Mouse (Mus musculus) heart, embryonic 16.5 days (tissue): ENCODE measurements around the gene Cnn3. TPM values are rescaled to one million over a fixed set of nuclear protein-coding genes. Genes with fewer than 3 reads are reported as not detected.

Experiments used
- ATAC-seq: fragments of 200-750 bp; cut with Nextera tagmentation; replicated peaks from 2 replicates; pipeline ENCODE4 v1.8.0; 2017; ENCODE audit warnings: moderate number of reproducible peaks; ENCODE audit not compliant: insufficient read depth, low FRiP score; ENCODE audit errors: extremely low read depth
- H3K27ac ChIP-seq: fragments of 300-500 bp; sonication (generic); 2 replicates; pipeline ENCODE4 v1.5.1; 2014; ENCODE audit warnings: mild to moderate bottlenecking, low read length, control low read depth, moderate library complexity
- H3K27me3 ChIP-seq: fragments of 300-500 bp; sonication (generic); 2 replicates; pipeline ENCODE4 v1.6.1; 2014; ENCODE audit warnings: low read length, mixed read lengths; ENCODE audit not compliant: control insufficient read depth, insufficient read depth
- H3K36me3 ChIP-seq: fragments of 300-500 bp; sonication (generic); 2 replicates; pipeline ENCODE4 v1.6.1; 2014; ENCODE audit not compliant: control insufficient read depth, insufficient read depth
- H3K4me1 ChIP-seq: fragments of 300-500 bp; sonication (generic); 2 replicates; pipeline ENCODE4 v1.6.1; 2014; ENCODE audit warnings: low read length, mixed read lengths; ENCODE audit not compliant: control insufficient read depth, insufficient read depth
- H3K4me2 ChIP-seq: fragments of 300-500 bp; sonication (generic); 2 replicates; pipeline ENCODE4 v1.6.1; 2014; ENCODE audit warnings: low read depth, mild to moderate bottlenecking, control low read depth, low read length
- H3K4me3 ChIP-seq: fragments of 300-500 bp; sonication (generic); 2 replicates; pipeline ENCODE4 v1.5.1; 2014; ENCODE audit warnings: mild to moderate bottlenecking, control low read depth, low read length
- H3K9ac ChIP-seq: fragments of 300-500 bp; sonication (generic); 2 replicates; pipeline ENCODE4 v1.6.1; 2014; ENCODE audit warnings: low read length, control low read depth
- H3K9me3 ChIP-seq: fragments of 300-500 bp; sonication (generic); replicated peaks from 2 replicates; pipeline ENCODE4 v1.6.1; 2016; ENCODE audit warnings: low read length; ENCODE audit not compliant: control insufficient read depth
- WGBS: fragments of 180-500 bp; shearing (Covaris S2); extraction: QIAGEN DNeasy Blood & Tissue Kit; methylation state at CpG from one replicate; pipeline ENCODE4 v1.1.7; 2014; 5-methylcytosine and 5-hydroxymethylcytosine counted together
- polyA plus RNA-seq: library from polyadenylated mRNA; unstranded; fragments of >200 nt; fragmentation: Nextera tagmentation; extraction: Ambion mirVana; gene quantifications from 2 replicates; pipeline ENCODE4 v1.2.1, GENCODE M21; 2015

Cnn3 gene
- polyA plus RNA-seq, 1 experiment from 2014 or later: 406 TPM

DNA sequence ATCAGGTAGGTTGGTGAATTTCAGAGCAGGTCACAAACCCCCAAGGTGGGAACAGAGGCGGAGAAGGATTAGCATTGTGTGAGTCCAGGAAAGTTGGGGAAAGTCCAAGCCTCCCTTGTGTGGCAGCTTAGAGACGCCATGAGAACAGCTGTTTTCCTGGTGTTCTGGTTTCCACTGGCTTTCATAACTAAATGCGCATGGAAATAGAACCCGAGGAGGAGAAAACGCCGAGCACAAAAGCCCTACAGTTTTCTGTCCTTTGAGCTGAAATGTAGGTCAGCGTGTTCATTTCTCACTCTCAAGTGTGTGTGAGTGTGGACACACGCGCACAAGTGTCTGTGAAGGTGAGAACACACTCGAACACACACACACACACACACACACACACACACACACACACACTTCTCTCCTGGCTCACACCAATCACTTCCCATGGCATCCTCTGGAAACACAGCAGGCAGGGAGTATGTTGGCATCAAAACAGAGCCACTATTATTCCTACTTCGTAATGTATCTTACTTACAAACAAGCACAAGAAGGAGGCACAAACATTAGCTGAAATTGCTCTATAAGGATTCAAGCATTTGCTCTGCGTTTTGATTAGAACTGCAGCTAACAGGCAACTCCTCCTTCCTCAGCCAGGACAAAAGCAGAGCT lies 63.3 kb downstream of the Cnn3 start:
- 68% methylated on average over 12 of the region's 12 CpGs for WGBS
- H3K36me3 ChIP-seq: no peaks in the 10 kb centered on the region

GRCm38 (mm10) chr3:121490941-121491340 lies 64.6 kb downstream of the Cnn3 start:
- no peaks in the 10 kb centered on the region for H3K27me3 ChIP-seq
- H3K4me2 ChIP-seq: no peak overlapping the region
- H3K9ac ChIP-seq: no peak overlapping the region
- H3K9me3 ChIP-seq: no peaks in the 10 kb centered on the region
- H3K4me3 ChIP-seq: no peak overlapping the region
- H3K27ac ChIP-seq: no peak overlapping the region
- H3K36me3 ChIP-seq: no peaks in the 10 kb centered on the region
- 38% methylated on average over 5 of the region's 5 CpGs for WGBS
- H3K4me1 ChIP-seq: peaks cover 13% of the 10 kb centered on the region
- ATAC-seq: no peak

More for the DNA sequence above, 63.3 kb downstream of the Cnn3 start:
- no peaks in the 10 kb centered on the region for H3K9me3 ChIP-seq
- no peak for ATAC-seq
- no peak overlapping the region for H3K9ac ChIP-seq
- H3K4me1 ChIP-seq: peaks cover 13% of the 10 kb centered on the region
- H3K27ac ChIP-seq: peak overlapping the region; percentile 16
- no peaks in the 10 kb centered on the region for H3K27me3 ChIP-seq
- no peak overlapping the region for H3K4me3 ChIP-seq
- H3K4me2 ChIP-seq: no peak overlapping the region

- peaks cover 13% of the 10 kb centered on the region for H3K4me1 ChIP-seq
- no peaks in the 10 kb centered on the region for H3K27me3 ChIP-seq
- H3K4me3 ChIP-seq: no peak overlapping the region
- H3K9me3 ChIP-seq: no peaks in the 10 kb centered on the region
- H3K27ac ChIP-seq: no peak overlapping the region
- 65% methylated on average over 5 of the region's 5 CpGs for WGBS
- no peak for ATAC-seq
- H3K9ac ChIP-seq: no peak overlapping the region
- no peaks in the 10 kb centered on the region for H3K36me3 ChIP-seq
- no peak overlapping the region for H3K4me2 ChIP-seq
Measured at GRCm38 (mm10) chr3:121492026-121492425, 65.7 kb downstream of the Cnn3 start.

- WGBS: 75% methylated on average over 7 of the region's 7 CpGs
- H3K4me2 ChIP-seq: no peak overlapping the region
Measured at GRCm38 (mm10) chr3:121493997-121494421, 67.7 kb downstream of the Cnn3 start.

DNA sequence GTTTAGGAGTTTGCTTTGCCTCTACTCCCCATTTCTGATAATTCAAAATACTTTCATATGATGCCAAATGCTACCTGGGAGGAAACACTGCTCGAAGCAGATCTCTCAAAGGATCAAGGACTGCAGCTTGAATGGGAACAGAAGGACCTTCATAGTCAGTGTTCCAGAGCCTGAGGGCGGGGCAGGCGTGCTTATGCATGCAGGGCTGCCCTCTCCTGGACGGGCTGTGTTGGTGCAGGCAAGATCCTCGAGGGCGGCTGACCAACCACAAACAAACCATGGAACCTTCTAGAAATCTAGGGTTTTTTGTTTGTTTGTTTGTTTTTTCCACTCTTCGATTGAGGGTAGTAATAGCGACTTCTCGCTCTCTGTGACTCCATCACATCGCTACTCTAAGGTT lies 73.9 kb downstream of the Cnn3 start:
- ATAC-seq: no peak
- H3K36me3 ChIP-seq: no peaks in the 10 kb centered on the region
- H3K27ac ChIP-seq: no peak overlapping the region
- peaks cover 5% of the 10 kb centered on the region; the same call in 1 of the 2 replicates for H3K4me1 ChIP-seq
- no peak overlapping the region for H3K4me3 ChIP-seq
- no peak overlapping the region for H3K9ac ChIP-seq
- no peaks in the 10 kb centered on the region for H3K27me3 ChIP-seq
- H3K9me3 ChIP-seq: no peaks in the 10 kb centered on the region
- WGBS: 46% methylated on average over 10 of the region's 10 CpGs
- H3K4me2 ChIP-seq: no peak overlapping the region

More at GRCm38 (mm10) chr3:121493997-121494421, 67.7 kb downstream of the Cnn3 start:
- Histone ChIP-seq H3K4me3 (no peak overlapping the region), H3K9ac (no peak overlapping the region), H3K9me3 (no peaks in the 10 kb centered on the region), H3K4me1 (peaks cover 13% of the 10 kb centered on the region), H3K27ac (no peak overlapping the region), H3K36me3 (no peaks in the 10 kb centered on the region), H3K27me3 (no peaks in the 10 kb centered on the region)
- no peak for ATAC-seq

- H3K9ac ChIP-seq: no peak overlapping the region
- H3K36me3 ChIP-seq: no peaks in the 10 kb centered on the region
- H3K4me3 ChIP-seq: no peak overlapping the region
- ATAC-seq: 0 out of 2 replicates have a peak, but pooled peaks have one; percentile 47
- H3K27me3 ChIP-seq: no peaks in the 10 kb centered on the region
- WGBS: 18% methylated on average over 5 of the region's 5 CpGs
- no peak overlapping the region for H3K27ac ChIP-seq
- H3K9me3 ChIP-seq: no peaks in the 10 kb centered on the region
- H3K4me1 ChIP-seq: peaks cover 5% of the 10 kb centered on the region; the same call in 1 of the 2 replicates
- H3K4me2 ChIP-seq: no peak overlapping the region
Measured at GRCm38 (mm10) chr3:121500734-121501133, 74.4 kb downstream of the Cnn3 start.

- peaks cover 15% of the 10 kb centered on the region for H3K4me1 ChIP-seq
Measured at GRCm38 (mm10) chr3:121504927-121505487, 78.7 kb downstream of the Cnn3 start.

GRCm38 (mm10) chr3:121506175-121506574 lies 79.9 kb downstream of the Cnn3 start:
- 83% methylated on average over 8 of the region's 8 CpGs for WGBS
- no peak overlapping the region for H3K9ac ChIP-seq
- H3K4me2 ChIP-seq: no peak overlapping the region
- no peak for ATAC-seq
- H3K4me3 ChIP-seq: no peak overlapping the region
- no peaks in the 10 kb centered on the region for H3K36me3 ChIP-seq
- H3K9me3 ChIP-seq: no peaks in the 10 kb centered on the region
- peaks cover 10% of the 10 kb centered on the region for H3K4me1 ChIP-seq
- H3K27me3 ChIP-seq: no peaks in the 10 kb centered on the region
- no peak overlapping the region for H3K27ac ChIP-seq

More at GRCm38 (mm10) chr3:121504927-121505487, 78.7 kb downstream of the Cnn3 start:
- Histone ChIP-seq H3K9me3 (no peaks in the 10 kb centered on the region), H3K27ac (no peak overlapping the region), H3K4me3 (no peak overlapping the region), H3K4me2 (no peak overlapping the region), H3K27me3 (no peaks in the 10 kb centered on the region), H3K9ac (no peak overlapping the region), H3K36me3 (no peaks in the 10 kb centered on the region)
- no peak for ATAC-seq
- WGBS: 67% methylated on average over 8 of the region's 8 CpGs

DNA sequence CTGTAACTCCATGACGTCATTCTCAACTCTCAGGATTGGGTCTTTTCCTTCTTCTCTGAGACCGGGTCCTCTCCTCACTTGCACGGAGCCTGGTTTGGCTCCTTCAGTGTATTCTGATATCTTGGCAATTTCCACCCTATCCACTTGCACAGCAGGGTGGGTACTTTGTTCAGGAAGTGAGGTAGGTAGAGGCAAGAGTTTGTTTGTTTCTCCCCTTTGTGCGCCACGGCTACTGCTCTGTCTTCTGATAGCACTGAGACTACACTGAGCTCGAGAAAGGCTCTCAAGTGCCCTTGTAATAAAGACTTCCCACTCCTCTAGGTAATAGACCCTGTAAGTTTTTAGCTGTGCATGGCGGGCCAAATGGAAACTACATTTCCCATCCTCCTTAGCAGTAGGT lies 80.5 kb downstream of the Cnn3 start:
- no peak for ATAC-seq
- Histone ChIP-seq H3K4me1 (peaks cover 10% of the 10 kb centered on the region), H3K36me3 (no peaks in the 10 kb centered on the region), H3K9me3 (no peaks in the 10 kb centered on the region), H3K27me3 (no peaks in the 10 kb centered on the region), H3K27ac (no peak overlapping the region), H3K4me2 (no peak overlapping the region), H3K9ac (no peak overlapping the region), H3K4me3 (no peak overlapping the region)
- 88% methylated on average over 7 of the region's 7 CpGs for WGBS
